Mouse (Mus musculus) left cerebral cortex, postnatal 25 days (tissue): Measurements from ENCODE around the gene Pfkfb1. TPM values are rescaled to one million over a fixed set of nuclear protein-coding genes. Genes with fewer than 3 reads are reported as not detected.

Source experiments
- DNase-seq, 2 experiments: peaks; one replicate each; pipeline ENCODE4 v3.0.0; 2022; ENCODE audit warnings: low spot score in 2 of 2, mixed read lengths in 1 of 2
- intact Hi-C: fragments of 180-260 bp; cut with DNase I; formaldehyde crosslinking; loops from one replicate; pipeline ENCODE4 v1.15.1; 2025
- total RNA-seq, 2 experiments: library from RNA; stranded (reverse); gene quantifications; 2 replicates each; pipeline ENCODE4 v1.2.3; 2021

Pfkfb1 gene
- total RNA-seq: 1 to 10 TPM; 1.3 to 1.5 TPM

GRCm38 (mm10) chrX:150588023-150588764 lies at the start of gene Pfkfb1:
Pfkfb1 (plus strand) TSS chrX:150588229.
- peak; percentile 66 to 80 for DNase-seq
- intact Hi-C loops: loop anchor here (5.0 kb wide), 1 partner anchor 69 kb away; the partner anchor contains the start of gene Tro

- intact Hi-C loops: no loop called here
- no peak for DNase-seq
Observed at GRCm38 (mm10) chrX:150540111-150540510, 47.9 kb upstream of the Pfkfb1 start.

GRCm38 (mm10) chrX:150541684-150542083 lies 46.3 kb upstream of the Pfkfb1 start:
- no peak for DNase-seq
- intact Hi-C loops: no loop called here

- intact Hi-C loops: no loop called here
Observed at GRCm38 (mm10) chrX:150547239-150547638, 40.8 kb upstream of the Pfkfb1 start, which contains the start of gene Alas2. Alas2 (plus strand) TSS chrX:150547375.

GRCm38 (mm10) chrX:150549639-150550038 lies 38.4 kb upstream of the Pfkfb1 start:
- intact Hi-C loops: no loop called here
- no peak for DNase-seq

More at GRCm38 (mm10) chrX:150547239-150547638, 40.8 kb upstream of the Pfkfb1 start, which contains the start of gene Alas2:
- no peak for DNase-seq

GRCm38 (mm10) chrX:150551986-150552385 lies 36.0 kb upstream of the Pfkfb1 start:
- intact Hi-C loops: no loop called here
- no peak for DNase-seq

- no peak for DNase-seq
- intact Hi-C loops: no loop called here
Observed at GRCm38 (mm10) chrX:150554032-150554431, 34.0 kb upstream of the Pfkfb1 start.

GRCm38 (mm10) chrX:150564644-150565357 lies 23.2 kb upstream of the Pfkfb1 start:
- intact Hi-C loops: no loop called here
- DNase-seq: no peak

- intact Hi-C loops: no loop called here
- no peak for DNase-seq
Observed at GRCm38 (mm10) chrX:150581921-150582320, 6.1 kb upstream of the Pfkfb1 start.

GRCm38 (mm10) chrX:150585116-150585515 lies 2.9 kb upstream of the Pfkfb1 start:
- intact Hi-C loops: loop anchor here (5.0 kb wide), 1 partner anchor 72 kb away; the partner anchor contains the start of gene Tro
- DNase-seq: no peak

GRCm38 (mm10) chrX:150589696-150590095 lies 1.7 kb downstream of the Pfkfb1 start, which contains the start of gene Apex2:
Apex2 (minus strand) TSS chrX:150589868.
- no peak for DNase-seq
- intact Hi-C loops: loop anchor here (5.0 kb wide), 1 partner anchor 68 kb away; the partner anchor contains the start of gene Tro

- intact Hi-C loops: no loop called here
- DNase-seq: no peak
Observed at GRCm38 (mm10) chrX:150593266-150594035, 5.4 kb downstream of the Pfkfb1 start.

GRCm38 (mm10) chrX:150594176-150594575 lies 6.1 kb downstream of the Pfkfb1 start:
- no peak for DNase-seq
- intact Hi-C loops: no loop called here

GRCm38 (mm10) chrX:150595016-150595760 lies 7.2 kb downstream of the Pfkfb1 start:
- DNase-seq: no peak
- intact Hi-C loops: no loop called here

GRCm38 (mm10) chrX:150598882-150599281 lies 10.9 kb downstream of the Pfkfb1 start:
- no peak for DNase-seq
- intact Hi-C loops: no loop called here

- intact Hi-C loops: no loop called here
- no peak for DNase-seq
Observed at GRCm38 (mm10) chrX:150636421-150636820, 48.4 kb downstream of the Pfkfb1 start.

- intact Hi-C loops: loop anchor here (5.0 to 10.0 kb wide), 4 partner anchors 69 to 688 kb away; partner anchors contain the start of genes Apex2, Fam120c and Pfkfb1
- peak; percentile 37 to 65 for DNase-seq
Observed at GRCm38 (mm10) chrX:150656122-150656907, 68.3 kb downstream of the Pfkfb1 start.
